Mouse (Mus musculus): ENCODE data around the gene Ccna2.

- no peak for TF ChIP-seq POLR2A (IDR thresholded peaks at IDR 0.05; ENCODE audit: insufficient read depth, low read length)
- TF ChIP-seq CTCF (IDR thresholded peaks at IDR 0.05; ENCODE audit: low read depth, low read length): no peak
- no peak for TF ChIP-seq EP300 (IDR thresholded peaks at IDR 0.05; ENCODE audit: insufficient read depth, low read depth, low read length)
Observed at GRCm38 (mm10) chr3:36544961-36545360, 27.0 kb downstream of the Ccna2 start.
